Mouse (Mus musculus) thymus, postnatal 14 days (tissue): ENCODE results near the gene Fxyd6.

ENCODE experiments used
- DNase-seq: peaks from one replicate; pipeline ENCODE4 v3.0.0; 2021

Fxyd6 gene

GRCm38 (mm10) chr9:45370117-45370561 is at the start of gene Fxyd6:
Fxyd6 (plus strand) TSS chr9:45370185.
- peak; percentile 69 for DNase-seq

- no peak for DNase-seq
Observed at GRCm38 (mm10) chr9:45321465-45321864, 48.5 kb upstream of the Fxyd6 start.

GRCm38 (mm10) chr9:45321946-45322430 is 48.0 kb upstream of the Fxyd6 start:
- DNase-seq, result no peak

- no peak for DNase-seq
Observed at GRCm38 (mm10) chr9:45326390-45326789, 43.6 kb upstream of the Fxyd6 start.

- no peak for DNase-seq
Observed at GRCm38 (mm10) chr9:45328263-45328662, 41.7 kb upstream of the Fxyd6 start.

- DNase-seq, result no peak
Observed at GRCm38 (mm10) chr9:45329577-45329976, 40.4 kb upstream of the Fxyd6 start.

- DNase-seq, result no peak
Observed at GRCm38 (mm10) chr9:45337406-45337805, 32.6 kb upstream of the Fxyd6 start.

- DNase-seq, result no peak
Observed at GRCm38 (mm10) chr9:45343066-45343465, 26.9 kb upstream of the Fxyd6 start.

- DNase-seq, result peak; percentile 10
Observed at GRCm38 (mm10) chr9:45345516-45345915, 24.5 kb upstream of the Fxyd6 start.

GRCm38 (mm10) chr9:45346276-45346675 is 23.7 kb upstream of the Fxyd6 start:
- no peak for DNase-seq

GRCm38 (mm10) chr9:45348560-45348959 is 21.4 kb upstream of the Fxyd6 start:
- DNase-seq, result no peak

- no peak for DNase-seq
Observed at GRCm38 (mm10) chr9:45349181-45349580, 20.8 kb upstream of the Fxyd6 start.

GRCm38 (mm10) chr9:45349851-45350250 is 20.1 kb upstream of the Fxyd6 start:
- no peak for DNase-seq

GRCm38 (mm10) chr9:45355192-45355591 is 14.8 kb upstream of the Fxyd6 start:
- no peak for DNase-seq

GRCm38 (mm10) chr9:45358356-45358755 is 11.6 kb upstream of the Fxyd6 start:
- DNase-seq, result no peak

GRCm38 (mm10) chr9:45362051-45362461 is 7.9 kb upstream of the Fxyd6 start:
- no peak for DNase-seq

- DNase-seq, result no peak
Observed at GRCm38 (mm10) chr9:45363639-45364214, 6.3 kb upstream of the Fxyd6 start.

- no peak for DNase-seq
Observed at GRCm38 (mm10) chr9:45367716-45368115, 2.3 kb upstream of the Fxyd6 start.

GRCm38 (mm10) chr9:45368341-45368901 is 1.6 kb upstream of the Fxyd6 start:
- no peak for DNase-seq

GRCm38 (mm10) chr9:45370616-45371336 is 791 bp downstream of the Fxyd6 start:
- DNase-seq, result no peak

GRCm38 (mm10) chr9:45371337-45371707 is 1.3 kb downstream of the Fxyd6 start:
- DNase-seq, result no peak

- no peak for DNase-seq
Observed at GRCm38 (mm10) chr9:45373896-45374295, 3.9 kb downstream of the Fxyd6 start.

- no peak for DNase-seq
Observed at GRCm38 (mm10) chr9:45374988-45375502, 5.1 kb downstream of the Fxyd6 start.

GRCm38 (mm10) chr9:45376427-45376826 is 6.4 kb downstream of the Fxyd6 start:
- DNase-seq, result no peak
